Mouse (Mus musculus) mouse embryonic stem cell (cell line): ENCODE data around the gene Acss2.
"Not testable (repeated sequence)": the region's sequence is repeated elsewhere in the genome, so short reads cannot be mapped to it uniquely, and the experiment has no call there.

Experiments used
- in situ Hi-C, 2 experiments: fragments of 300-500 bp; cut with MboI; formaldehyde crosslinking; loops; 1 replicate in 1 of 2; 3 replicates in 1 of 2; pipeline ENCODE4 v1.14.3; 2019 to 2020; ENCODE audit warnings: low sequenced_read_pairs in 2 of 2, low pct_unique_long_range_greater_than_20kb in 1 of 2, mixed read lengths in 1 of 2; ENCODE audit not compliant: unreplicated experiment in 1 of 2

Acss2 gene

GRCm38 (mm10) chr2:155582384-155582995, 64.7 kb downstream of the Acss2 start:
- in situ Hi-C loops: no loop called here

GRCm38 (mm10) chr2:155582996-155583395, 65.2 kb downstream of the Acss2 start:
- in situ Hi-C loops: no loop called here

- in situ Hi-C loops: no loop called here
Measured at GRCm38 (mm10) chr2:155583927-155584530, 66.3 kb downstream of the Acss2 start.

GRCm38 (mm10) chr2:155585082-155585481, 67.3 kb downstream of the Acss2 start:
- in situ Hi-C loops: no loop called here

- in situ Hi-C loops: no loop called here
Measured at GRCm38 (mm10) chr2:155585486-155585885, 67.7 kb downstream of the Acss2 start.

GRCm38 (mm10) chr2:155588136-155588535, 70.4 kb downstream of the Acss2 start:
- in situ Hi-C loops: no loop called here

- in situ Hi-C loops: no loop called here
Measured at GRCm38 (mm10) chr2:155589521-155589920, 71.8 kb downstream of the Acss2 start.

- in situ Hi-C loops: no loop called here
Measured at GRCm38 (mm10) chr2:155590876-155591275, 73.1 kb downstream of the Acss2 start.

GRCm38 (mm10) chr2:155591676-155592075, 73.9 kb downstream of the Acss2 start:
- in situ Hi-C loops: no loop called here

- in situ Hi-C loops: no loop called here
Measured at GRCm38 (mm10) chr2:155592137-155592853, 74.5 kb downstream of the Acss2 start, which contains the start of gene Gss. TSS of gene Gss (minus strand) at chr2:155592810.

GRCm38 (mm10) chr2:155592854-155593283, 75.1 kb downstream of the Acss2 start:
- in situ Hi-C loops: no loop called here

GRCm38 (mm10) chr2:155595516-155595915, 77.8 kb downstream of the Acss2 start:
- in situ Hi-C loops: no loop called here

GRCm38 (mm10) chr2:155603707-155604106, 86.0 kb downstream of the Acss2 start:
- in situ Hi-C loops: no loop called here

- in situ Hi-C loops: no loop called here
Measured at GRCm38 (mm10) chr2:155604560-155605235, 87.0 kb downstream of the Acss2 start.

- in situ Hi-C loops: not testable (repeated sequence)
Measured at GRCm38 (mm10) chr2:155605236-155605589, 87.5 kb downstream of the Acss2 start.

GRCm38 (mm10) chr2:155606360-155606759, 88.6 kb downstream of the Acss2 start:
- in situ Hi-C loops: no loop called here

GRCm38 (mm10) chr2:155610978-155611377, 93.2 kb downstream of the Acss2 start, which contains the start of gene Myh7b:
TSS of gene Myh7b (plus strand) at chr2:155611212.
- in situ Hi-C loops: no loop called here

- in situ Hi-C loops: no loop called here
Measured at GRCm38 (mm10) chr2:155611834-155612550, 94.2 kb downstream of the Acss2 start.
